Mouse (Mus musculus): ENCODE data around the gene Xndc1.

DNA sequence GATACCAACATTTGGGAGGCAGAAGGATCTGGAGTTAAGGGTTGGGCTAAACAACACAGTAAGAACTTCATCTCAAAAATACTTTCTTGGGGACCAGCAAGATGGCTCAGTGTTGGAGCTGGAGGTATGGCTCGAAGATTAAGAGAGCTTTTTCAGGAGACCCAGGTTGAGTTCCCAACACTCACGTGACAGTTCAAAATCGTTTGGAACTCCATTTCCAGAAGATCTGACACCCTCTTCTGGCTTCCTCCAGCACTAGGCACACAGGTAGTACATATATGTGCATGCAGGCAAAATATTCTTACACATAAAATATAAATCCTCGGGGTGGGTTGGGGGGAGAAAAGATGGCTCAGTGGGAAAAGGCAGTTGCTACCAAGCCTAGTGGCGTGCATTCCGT lies 1.1 kb downstream of the Xndc1 start:
- TF ChIP-seq POLR2A (IDR thresholded peaks at IDR 0.05; ENCODE audit: low read depth, low read length): no peak
- TF ChIP-seq CTCF (conservative IDR thresholded peaks at IDR 0.05; ENCODE audit: insufficient read depth, insufficient read length, low read depth, low read length): no peak

Data from kidney, adult 2 months (tissue).